Mouse (Mus musculus): ENCODE results near the gene Prkcz. TPM values are rescaled to one million over a fixed set of nuclear protein-coding genes. Genes with fewer than 3 reads are reported as not detected.

The Prkcz gene
- polyA plus RNA-seq, 1 experiment from 2014 or later = 82.1 TPM

GRCm38 (mm10) chr4:155295026-155295590, 66.1 kb downstream of the Prkcz start:
- peaks cover under 1% of the 10 kb centered on the region; the same call in 1 of the 2 replicates for H3K36me3 ChIP-seq (ENCODE audit: control insufficient read depth, insufficient read depth, low read length)
- no peaks in the 10 kb centered on the region for H3K9me3 ChIP-seq (ENCODE audit: control insufficient read depth, low read length)
- H3K4me2 ChIP-seq (ENCODE audit: low read depth, low read length) = no peak overlapping the region
- no peak overlapping the region for H3K9ac ChIP-seq (replicated peaks; ENCODE audit: low read depth, low read length)
- ATAC-seq (ENCODE audit: low read depth) = no peak
- H3K27ac ChIP-seq (ENCODE audit: low read depth, low read length) = no peak overlapping the region
- no peak overlapping the region for H3K4me3 ChIP-seq (ENCODE audit: low read depth, low read length)
- H3K4me1 ChIP-seq (ENCODE audit: control insufficient read depth, insufficient read depth, low read length) = no peaks in the 10 kb centered on the region
- H3K27me3 ChIP-seq (ENCODE audit: control insufficient read depth, insufficient read depth, low read length) = no peaks in the 10 kb centered on the region
- WGBS = 83% methylated on average over 10 of the region's 10 CpGs

- H3K4me2 ChIP-seq (ENCODE audit: low read depth, low read length) = no peak overlapping the region
- H3K27me3 ChIP-seq (ENCODE audit: control insufficient read depth, insufficient read depth, low read length) = no peaks in the 10 kb centered on the region
- no peaks in the 10 kb centered on the region for H3K4me1 ChIP-seq (ENCODE audit: control insufficient read depth, insufficient read depth, low read length)
- no peak overlapping the region for H3K9ac ChIP-seq (replicated peaks; ENCODE audit: low read depth, low read length)
- 85% methylated on average over 14 of the region's 14 CpGs for WGBS
- no peak for ATAC-seq (ENCODE audit: low read depth)
- peaks cover 4% of the 10 kb centered on the region; the same call in 1 of the 2 replicates for H3K36me3 ChIP-seq (ENCODE audit: control insufficient read depth, insufficient read depth, low read length)
- no peak overlapping the region for H3K4me3 ChIP-seq (ENCODE audit: low read depth, low read length)
- H3K9me3 ChIP-seq (ENCODE audit: control insufficient read depth, low read length) = no peaks in the 10 kb centered on the region
- no peak overlapping the region for H3K27ac ChIP-seq (ENCODE audit: low read depth, low read length)
Measured at GRCm38 (mm10) chr4:155294381-155294780, 66.8 kb downstream of the Prkcz start.

GRCm38 (mm10) chr4:155292863-155293262, 68.3 kb downstream of the Prkcz start:
- peaks cover 4% of the 10 kb centered on the region; the same call in 1 of the 2 replicates for H3K36me3 ChIP-seq (ENCODE audit: control insufficient read depth, insufficient read depth, low read length)
- H3K4me3 ChIP-seq (ENCODE audit: low read depth, low read length) = no peak overlapping the region
- 91% methylated on average over 10 of the region's 10 CpGs for WGBS
- no peak overlapping the region for H3K4me2 ChIP-seq (ENCODE audit: low read depth, low read length)
- H3K27ac ChIP-seq (ENCODE audit: low read depth, low read length) = no peak overlapping the region
- ATAC-seq (ENCODE audit: low read depth) = no peak
- H3K9me3 ChIP-seq (ENCODE audit: control insufficient read depth, low read length) = no peaks in the 10 kb centered on the region
- no peaks in the 10 kb centered on the region for H3K4me1 ChIP-seq (ENCODE audit: control insufficient read depth, insufficient read depth, low read length)
- no peak overlapping the region for H3K9ac ChIP-seq (replicated peaks; ENCODE audit: low read depth, low read length)
- no peaks in the 10 kb centered on the region for H3K27me3 ChIP-seq (ENCODE audit: control insufficient read depth, insufficient read depth, low read length)

GRCm38 (mm10) chr4:155290045-155290444, 71.1 kb downstream of the Prkcz start:
- 90% methylated on average over 7 of the region's 7 CpGs for WGBS
- H3K27me3 ChIP-seq (ENCODE audit: control insufficient read depth, insufficient read depth, low read length) = no peaks in the 10 kb centered on the region
- no peak for ATAC-seq (ENCODE audit: low read depth)
- H3K4me3 ChIP-seq (ENCODE audit: low read depth, low read length) = no peak overlapping the region
- no peaks in the 10 kb centered on the region for H3K9me3 ChIP-seq (ENCODE audit: control insufficient read depth, low read length)
- H3K4me1 ChIP-seq (ENCODE audit: control insufficient read depth, insufficient read depth, low read length) = no peaks in the 10 kb centered on the region
- peaks cover 4% of the 10 kb centered on the region; the same call in 1 of the 2 replicates for H3K36me3 ChIP-seq (ENCODE audit: control insufficient read depth, insufficient read depth, low read length)
- no peak overlapping the region for H3K4me2 ChIP-seq (ENCODE audit: low read depth, low read length)
- no peak overlapping the region for H3K9ac ChIP-seq (replicated peaks; ENCODE audit: low read depth, low read length)
- no peak overlapping the region for H3K27ac ChIP-seq (ENCODE audit: low read depth, low read length)

GRCm38 (mm10) chr4:155288586-155288985, 72.6 kb downstream of the Prkcz start:
- Histone ChIP-seq H3K36me3 (ENCODE audit: control insufficient read depth, insufficient read depth, low read length) (peaks cover 4% of the 10 kb centered on the region; the same call in 1 of the 2 replicates), H3K9ac (replicated peaks; ENCODE audit: low read depth, low read length) (no peak overlapping the region), H3K27me3 (ENCODE audit: control insufficient read depth, insufficient read depth, low read length) (no peaks in the 10 kb centered on the region), H3K4me3 (ENCODE audit: low read depth, low read length) (no peak overlapping the region), H3K4me1 (ENCODE audit: control insufficient read depth, insufficient read depth, low read length) (no peaks in the 10 kb centered on the region), H3K4me2 (ENCODE audit: low read depth, low read length) (no peak overlapping the region), H3K27ac (ENCODE audit: low read depth, low read length) (no peak overlapping the region), H3K9me3 (ENCODE audit: control insufficient read depth, low read length) (no peaks in the 10 kb centered on the region)
- no peak for ATAC-seq (ENCODE audit: low read depth)
- 72% methylated on average over 1 of the region's 1 CpGs for WGBS

- Histone ChIP-seq H3K36me3 (ENCODE audit: control insufficient read depth, insufficient read depth, low read length) (peaks cover 4% of the 10 kb centered on the region; the same call in 1 of the 2 replicates), H3K4me2 (ENCODE audit: low read depth, low read length) (no peak overlapping the region), H3K4me3 (ENCODE audit: low read depth, low read length) (no peak overlapping the region), H3K9me3 (ENCODE audit: control insufficient read depth, low read length) (no peaks in the 10 kb centered on the region), H3K9ac (replicated peaks; ENCODE audit: low read depth, low read length) (no peak overlapping the region), H3K27me3 (ENCODE audit: control insufficient read depth, insufficient read depth, low read length) (no peaks in the 10 kb centered on the region), H3K27ac (ENCODE audit: low read depth, low read length) (no peak overlapping the region), H3K4me1 (ENCODE audit: control insufficient read depth, insufficient read depth, low read length) (peaks cover 4% of the 10 kb centered on the region; the same call in 1 of the 2 replicates)
- 87% methylated on average over 11 of the region's 11 CpGs for WGBS
- no peak for ATAC-seq (ENCODE audit: low read depth)
Measured at GRCm38 (mm10) chr4:155287713-155288112, 73.4 kb downstream of the Prkcz start.

- no peaks in the 10 kb centered on the region for H3K9me3 ChIP-seq (ENCODE audit: control insufficient read depth, low read length)
- H3K36me3 ChIP-seq (ENCODE audit: control insufficient read depth, insufficient read depth, low read length) = peaks cover 4% of the 10 kb centered on the region; the same call in 1 of the 2 replicates
- WGBS = 96% methylated on average over 4 of the region's 4 CpGs
- H3K9ac ChIP-seq (replicated peaks; ENCODE audit: low read depth, low read length) = no peak overlapping the region
- no peak overlapping the region for H3K4me2 ChIP-seq (ENCODE audit: low read depth, low read length)
- no peaks in the 10 kb centered on the region for H3K27me3 ChIP-seq (ENCODE audit: control insufficient read depth, insufficient read depth, low read length)
- H3K4me3 ChIP-seq (ENCODE audit: low read depth, low read length) = no peak overlapping the region
- ATAC-seq (ENCODE audit: low read depth) = no peak
- no peak overlapping the region for H3K27ac ChIP-seq (ENCODE audit: low read depth, low read length)
- peaks cover 4% of the 10 kb centered on the region; the same call in 1 of the 2 replicates for H3K4me1 ChIP-seq (ENCODE audit: control insufficient read depth, insufficient read depth, low read length)
Measured at GRCm38 (mm10) chr4:155286090-155286489, 75.1 kb downstream of the Prkcz start.

GRCm38 (mm10) chr4:155284521-155285379, 76.4 kb downstream of the Prkcz start:
- H3K4me3 ChIP-seq (ENCODE audit: low read depth, low read length) = no peak overlapping the region
- ATAC-seq (ENCODE audit: low read depth) = no peak
- H3K27me3 ChIP-seq (ENCODE audit: control insufficient read depth, insufficient read depth, low read length) = no peaks in the 10 kb centered on the region
- no peak overlapping the region for H3K9ac ChIP-seq (replicated peaks; ENCODE audit: low read depth, low read length)
- peaks cover under 1% of the 10 kb centered on the region; the same call in 1 of the 2 replicates for H3K36me3 ChIP-seq (ENCODE audit: control insufficient read depth, insufficient read depth, low read length)
- no peak overlapping the region for H3K27ac ChIP-seq (ENCODE audit: low read depth, low read length)
- H3K4me1 ChIP-seq (ENCODE audit: control insufficient read depth, insufficient read depth, low read length) = peaks cover 4% of the 10 kb centered on the region; the same call in 1 of the 2 replicates
- H3K9me3 ChIP-seq (ENCODE audit: control insufficient read depth, low read length) = no peaks in the 10 kb centered on the region
- 72% methylated on average over 15 of the region's 15 CpGs for WGBS
- no peak overlapping the region for H3K4me2 ChIP-seq (ENCODE audit: low read depth, low read length)

GRCm38 (mm10) chr4:155283585-155283984, 77.6 kb downstream of the Prkcz start:
- Histone ChIP-seq H3K36me3 (ENCODE audit: control insufficient read depth, insufficient read depth, low read length) (no peaks in the 10 kb centered on the region), H3K4me2 (ENCODE audit: low read depth, low read length) (no peak overlapping the region), H3K9me3 (ENCODE audit: control insufficient read depth, low read length) (no peaks in the 10 kb centered on the region), H3K27ac (ENCODE audit: low read depth, low read length) (peak overlapping the region; percentile 28; the same call in 1 of the 2 replicates), H3K4me3 (ENCODE audit: low read depth, low read length) (no peak overlapping the region), H3K27me3 (ENCODE audit: control insufficient read depth, insufficient read depth, low read length) (no peaks in the 10 kb centered on the region), H3K4me1 (ENCODE audit: control insufficient read depth, insufficient read depth, low read length) (peaks cover 4% of the 10 kb centered on the region; the same call in 1 of the 2 replicates), H3K9ac (replicated peaks; ENCODE audit: low read depth, low read length) (no peak overlapping the region)
- whole genome bisulfite sequencing = 68% methylated on average over 9 of the region's 9 CpGs
- no peak; the same call in 1 of the 2 replicates for ATAC-seq (ENCODE audit: low read depth)

Data from neural tube, embryonic 14.5 days (tissue).